Mouse (Mus musculus): ENCODE measurements around the gene Atp6v0d1.

GRCm38 (mm10) chr8:105601301-105601700 is 35.5 kb upstream of the Atp6v0d1 start:
- no peak for TF ChIP-seq EP300 (optimal IDR thresholded peaks at IDR 0.05)
- TF ChIP-seq CTCF (IDR thresholded peaks at IDR 0.05; ENCODE audit: low read depth): no peak
